Mouse (Mus musculus): ENCODE results near the gene Tmem178b.

Gene Tmem178b

DNA sequence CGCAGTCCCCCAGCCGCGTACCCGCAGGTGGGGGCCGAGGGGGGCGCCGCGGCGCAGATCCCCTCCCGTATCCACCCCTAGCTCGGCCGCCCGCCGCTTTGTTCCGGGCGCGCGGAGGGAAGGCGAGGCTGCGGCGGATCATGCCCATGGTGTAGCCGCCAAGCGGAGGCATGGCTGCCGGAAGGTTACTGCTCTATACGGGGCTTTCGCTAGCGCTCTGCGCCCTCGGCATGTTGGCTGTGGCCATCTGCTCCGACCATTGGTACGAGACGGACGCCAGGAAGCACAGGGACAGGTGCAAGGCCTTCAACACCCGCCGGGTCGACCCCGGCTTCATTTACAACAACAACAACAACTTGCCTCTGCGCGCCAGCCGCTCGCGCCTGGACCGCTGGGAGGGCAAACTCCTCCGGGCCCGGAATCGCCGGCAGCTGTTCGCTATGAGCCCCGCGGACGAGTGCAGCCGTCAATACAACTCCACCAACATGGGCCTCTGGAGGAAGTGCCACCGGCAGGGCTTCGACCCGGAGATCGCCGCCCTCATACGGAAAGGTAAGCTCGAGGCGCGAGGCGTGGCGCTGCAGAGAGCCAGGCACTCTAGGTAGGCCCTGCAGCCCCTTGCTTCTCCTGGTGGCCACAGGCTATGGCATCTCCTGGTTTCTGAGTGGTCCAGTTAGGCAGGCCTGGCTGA is at the start of gene Tmem178b:
TSS of gene Tmem178b (plus strand) at position 371 of the 691 bp plus-strand sequence.
- DNase-seq = peak; percentile 72 to 78

DNA sequence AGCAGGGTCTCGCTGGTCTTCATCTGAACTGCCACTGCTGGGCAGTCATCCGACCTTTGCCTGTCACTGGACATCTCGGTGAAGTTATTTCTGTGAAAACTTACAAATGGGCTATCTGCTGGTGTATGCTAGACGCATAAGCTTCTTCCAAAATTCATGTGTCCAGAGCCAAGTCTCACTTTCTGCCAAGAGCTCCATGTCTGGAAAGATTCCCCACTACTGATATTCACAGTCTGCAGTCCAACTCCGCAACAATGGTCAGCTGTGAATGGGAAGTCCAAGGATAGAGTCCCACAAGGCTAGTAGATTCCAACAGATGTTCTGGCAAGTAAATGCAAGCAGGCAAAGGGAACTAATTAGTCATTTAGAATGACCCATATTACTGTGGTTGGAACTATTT is 44.3 kb upstream of the Tmem178b start:
- peak in 1 of 2 experiments; percentile 15 for DNase-seq

DNA sequence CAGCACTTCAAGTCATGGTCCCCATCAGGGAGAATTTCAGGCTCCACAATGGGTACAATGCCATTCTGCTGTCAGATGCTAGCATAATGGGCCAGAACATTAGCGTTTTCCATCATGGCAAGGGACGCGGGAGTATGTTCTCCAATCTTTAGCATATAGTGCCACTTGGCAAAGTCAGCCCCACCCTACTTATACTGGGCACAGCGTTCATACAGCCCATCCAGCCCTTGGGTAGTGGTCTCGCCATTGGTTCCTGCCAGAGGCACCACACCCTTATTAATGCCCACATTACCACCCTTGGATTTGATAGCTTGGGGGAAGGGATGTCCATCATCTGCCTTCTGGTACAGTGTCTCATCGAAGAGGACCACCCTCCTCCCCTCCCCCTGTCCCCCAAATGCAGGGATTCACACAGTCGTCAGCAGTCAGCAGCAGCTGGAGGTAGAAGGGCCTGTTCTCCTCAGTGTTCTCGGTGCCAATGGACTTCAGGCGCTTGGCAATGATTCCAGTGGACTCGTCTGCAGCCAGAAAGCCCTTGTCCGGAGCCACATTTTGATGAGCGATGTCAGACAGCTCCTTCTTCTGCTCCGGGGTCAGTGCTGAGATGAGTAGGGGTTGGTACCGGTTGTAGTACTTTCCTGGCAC is 29.3 kb upstream of the Tmem178b start:
- peak; percentile 22 to 25 for DNase-seq

DNA sequence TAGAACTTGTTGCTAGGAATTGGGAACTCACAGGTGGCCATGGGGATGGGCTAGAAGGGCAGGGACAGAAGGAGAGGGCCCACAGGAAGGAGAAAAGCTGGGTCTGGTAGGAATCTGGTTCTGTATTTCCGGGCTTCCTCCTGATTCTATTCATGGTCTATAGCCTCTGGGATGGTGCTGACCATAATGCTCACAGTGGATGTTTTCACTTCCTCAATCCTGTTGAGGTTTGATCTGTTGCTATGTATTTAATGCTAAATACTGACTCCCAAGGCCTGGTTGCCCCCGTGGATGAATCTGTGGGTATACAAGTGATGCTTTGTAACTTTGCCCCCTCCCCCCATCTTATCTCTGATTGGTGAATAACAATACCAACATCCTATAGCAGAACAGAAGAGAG is 25.5 kb upstream of the Tmem178b start:
- DNase-seq = no peak

DNA sequence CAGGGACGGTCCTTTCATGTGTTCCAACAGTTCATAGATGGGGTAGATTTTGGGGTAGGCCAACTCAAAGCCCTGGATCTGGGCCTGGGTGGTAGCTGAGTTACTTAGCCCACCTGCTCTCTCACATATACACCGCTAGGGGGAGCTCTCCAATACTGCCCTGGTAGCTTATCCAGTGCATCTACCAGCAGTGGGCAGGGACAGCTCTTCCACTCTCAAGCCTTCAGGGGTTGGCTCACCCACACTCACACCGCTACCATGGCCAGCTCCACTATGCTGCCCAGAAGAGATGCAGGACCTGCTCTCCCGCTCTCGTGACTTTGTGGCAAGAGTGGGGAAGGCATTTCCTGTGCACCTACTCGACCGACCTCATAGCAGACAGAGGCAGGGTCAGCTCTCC is 24.3 kb upstream of the Tmem178b start:
- peak in 1 of 2 experiments; percentile 5 for DNase-seq

DNA sequence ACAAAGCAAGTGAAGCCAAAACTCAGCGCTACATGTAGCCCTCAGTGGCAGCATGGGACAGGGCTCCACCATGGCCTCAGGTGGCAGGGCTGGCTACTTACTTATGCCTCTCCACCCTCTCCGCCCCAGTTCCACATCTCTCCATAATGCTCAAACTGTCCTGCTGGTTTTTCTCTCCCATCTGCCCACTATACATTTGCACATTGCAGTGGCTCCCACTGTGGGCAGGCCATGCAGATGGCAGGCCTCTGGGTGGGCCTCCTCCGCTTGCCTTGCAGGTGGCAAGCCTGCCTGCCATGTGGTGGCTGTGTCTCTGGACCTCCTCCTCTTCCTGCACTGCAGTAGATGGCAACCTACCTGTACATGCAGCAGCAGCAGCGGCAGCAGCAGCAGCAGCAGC is 23.4 kb upstream of the Tmem178b start:
- no peak for DNase-seq

DNA sequence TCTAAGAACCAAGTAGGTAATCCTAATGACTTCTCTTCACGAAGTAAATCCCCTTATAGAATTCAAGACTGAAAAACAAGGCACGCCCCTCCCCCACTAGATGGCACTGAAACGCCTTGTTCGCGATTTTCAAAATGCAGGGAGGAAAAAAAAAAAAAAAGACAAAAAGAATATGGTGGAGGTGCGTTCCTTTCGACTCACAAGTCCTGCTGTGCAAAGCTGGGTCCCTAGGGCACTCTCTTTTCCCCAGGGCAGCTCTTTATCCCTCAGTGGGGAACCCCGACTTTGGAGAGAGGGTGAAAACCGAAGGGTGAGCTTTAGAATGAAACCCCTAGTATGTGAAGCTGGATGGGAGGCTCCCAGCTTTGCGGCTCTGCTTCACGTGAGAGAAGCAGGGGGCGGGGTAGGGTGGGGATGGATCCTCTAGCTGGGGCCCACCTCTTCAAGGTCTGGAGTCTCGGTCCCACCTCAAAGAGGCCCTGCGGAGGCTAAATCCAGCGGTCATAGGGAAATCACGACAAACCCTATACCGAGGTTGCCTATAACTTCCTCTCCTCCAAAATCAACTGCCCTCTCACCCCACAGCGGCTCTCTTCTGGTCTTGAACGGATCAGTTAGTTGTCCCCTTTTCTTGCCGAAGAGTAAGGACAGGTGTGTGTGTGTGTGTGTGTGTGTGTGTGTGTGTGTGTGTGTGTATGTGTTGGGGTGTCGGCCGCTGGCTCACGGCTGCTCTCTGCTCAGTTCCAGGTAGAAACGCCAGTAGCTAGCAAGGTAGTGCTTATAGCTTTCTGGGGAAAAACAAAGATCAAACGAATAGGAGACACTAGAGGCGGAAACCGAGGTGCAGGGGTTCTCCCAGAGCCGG is 2.6 kb upstream of the Tmem178b start:
- DNase-seq = peak; percentile 90 to 92

DNA sequence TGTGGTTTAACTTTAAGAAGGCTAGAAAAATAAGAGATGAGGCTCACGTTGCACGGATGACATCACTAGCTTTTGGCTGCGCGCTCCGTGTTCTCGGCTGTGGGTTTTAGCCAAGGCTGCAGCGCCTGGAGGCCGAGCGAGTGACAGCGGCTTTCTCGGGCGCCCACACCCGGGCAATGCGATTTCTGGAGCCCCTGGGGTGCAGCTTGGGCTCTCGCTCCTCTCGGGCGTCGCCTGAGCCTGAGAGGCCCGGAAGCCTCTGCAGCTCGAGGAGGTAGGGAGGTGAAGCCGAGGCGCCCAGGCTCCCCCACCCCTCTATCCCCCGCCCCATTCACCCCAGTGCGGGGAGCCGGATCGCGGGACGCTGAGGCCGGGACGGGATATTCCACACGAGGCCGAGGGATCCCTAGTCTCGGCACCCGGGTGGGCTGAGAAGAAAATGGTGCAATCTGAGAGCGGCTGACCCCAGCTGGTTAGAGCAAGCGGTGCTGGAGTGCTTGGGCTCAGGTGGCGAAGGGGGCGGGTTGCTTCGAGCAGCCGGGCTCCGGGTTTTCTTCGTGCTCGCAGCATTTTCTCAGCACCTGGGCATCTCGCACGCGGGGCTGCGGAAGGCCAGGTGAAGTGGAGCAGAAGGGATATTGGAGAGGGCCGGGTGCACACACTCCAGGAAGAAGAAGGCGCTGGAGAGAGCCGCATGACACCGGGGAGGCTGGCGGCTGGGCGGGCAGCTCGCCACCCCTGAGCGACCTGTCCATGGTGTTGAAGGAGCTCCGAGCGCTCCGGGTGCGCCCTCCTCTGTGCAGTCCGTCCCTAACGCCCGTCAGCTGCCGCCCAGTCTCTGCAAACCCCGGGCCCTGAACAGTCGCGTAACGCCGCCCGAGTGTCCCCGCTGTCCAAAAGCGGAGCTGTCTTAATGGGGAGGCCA is 1.4 kb upstream of the Tmem178b start:
- peak; percentile 91 to 92 for DNase-seq

DNA sequence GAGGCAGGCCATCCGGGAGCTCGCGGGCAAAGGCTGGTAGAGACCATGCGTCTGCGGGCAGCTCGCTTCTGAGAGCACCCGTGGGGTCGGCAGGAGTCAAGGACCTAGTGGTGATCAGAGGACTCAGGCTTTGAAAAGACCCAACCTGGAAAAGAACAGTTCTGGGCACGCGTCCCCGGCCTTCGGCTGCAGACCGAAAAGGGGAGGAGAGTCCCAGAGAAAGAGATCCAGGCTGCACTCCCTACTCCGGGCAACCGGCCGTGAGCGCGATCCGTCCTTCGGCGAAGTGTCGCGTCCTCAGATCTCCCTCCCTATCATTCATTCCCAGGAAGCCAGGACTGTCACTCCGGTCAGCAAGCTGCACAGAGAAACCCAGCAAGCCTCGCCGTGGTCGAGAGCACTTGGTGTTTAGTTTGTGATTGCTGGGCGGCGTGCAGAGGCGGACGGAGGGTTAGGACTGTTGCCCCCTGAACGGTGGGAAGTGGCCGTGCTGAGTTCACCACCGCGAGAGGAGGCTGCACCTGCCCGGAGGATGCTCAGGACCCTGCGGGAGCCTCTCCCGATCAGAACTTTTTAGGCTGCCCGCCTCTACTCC is 668 bp upstream of the Tmem178b start:
- DNase-seq = peak; percentile 73

DNA sequence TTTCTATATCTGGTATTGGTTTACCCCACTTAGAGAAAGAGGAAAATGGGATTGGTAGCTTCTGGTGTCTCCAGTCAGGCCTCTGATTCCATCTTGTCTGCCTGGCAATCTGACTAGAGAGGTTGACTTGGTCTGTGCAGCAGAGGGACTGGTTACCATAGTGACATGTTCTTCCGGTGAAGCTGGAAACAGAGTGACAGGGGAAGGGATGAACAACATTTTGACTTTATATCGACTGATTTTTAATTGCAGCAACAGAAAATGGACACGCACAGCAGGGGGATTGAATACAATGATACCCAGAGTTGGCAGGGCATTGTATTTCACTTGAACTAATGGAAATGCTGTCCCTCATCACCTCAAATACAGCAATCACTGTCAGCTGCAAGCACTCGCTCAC is 2.1 kb downstream of the Tmem178b start:
- DNase-seq = peak; percentile 43 to 53

DNA sequence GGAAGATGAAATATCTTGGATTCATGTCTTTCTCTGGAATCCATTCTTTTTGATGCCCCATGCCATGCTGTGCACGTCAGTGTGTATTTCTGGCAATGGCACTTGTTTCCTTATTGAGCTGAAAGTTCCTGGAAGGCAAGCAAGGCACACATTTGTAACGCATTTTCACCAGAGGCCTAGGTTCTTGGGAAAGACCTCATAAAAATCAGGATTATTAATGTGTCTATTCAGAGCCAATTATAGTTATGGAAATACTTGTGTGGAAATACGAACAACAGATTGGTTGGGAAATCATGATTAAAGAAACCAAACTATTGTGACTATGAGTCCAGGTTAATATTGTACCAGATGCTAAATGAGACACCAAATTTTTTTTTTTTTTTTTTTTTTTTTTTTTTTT is 3.4 kb downstream of the Tmem178b start:
- DNase-seq = peak in 1 of 2 experiments; percentile 24

DNA sequence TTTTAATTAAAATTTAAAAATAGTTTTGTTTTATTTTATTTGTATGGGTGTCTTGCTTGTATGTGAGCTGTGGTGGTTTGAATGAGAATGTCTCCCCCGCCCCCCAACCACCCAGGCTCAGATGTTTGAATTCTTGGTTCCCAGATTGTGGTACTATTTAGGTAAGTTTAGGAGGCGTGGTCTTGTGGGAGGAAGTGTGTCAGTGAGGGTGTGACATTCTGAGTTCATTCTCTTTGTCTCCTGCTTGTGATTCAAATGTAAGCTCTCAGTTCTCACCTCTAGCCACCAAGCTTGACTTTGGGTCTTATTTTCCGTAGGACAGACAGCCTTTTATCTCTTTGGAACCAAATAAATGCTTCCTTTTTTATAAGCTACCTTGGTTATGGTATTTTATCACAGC is 17.7 kb downstream of the Tmem178b start:
- no peak for DNase-seq

DNA sequence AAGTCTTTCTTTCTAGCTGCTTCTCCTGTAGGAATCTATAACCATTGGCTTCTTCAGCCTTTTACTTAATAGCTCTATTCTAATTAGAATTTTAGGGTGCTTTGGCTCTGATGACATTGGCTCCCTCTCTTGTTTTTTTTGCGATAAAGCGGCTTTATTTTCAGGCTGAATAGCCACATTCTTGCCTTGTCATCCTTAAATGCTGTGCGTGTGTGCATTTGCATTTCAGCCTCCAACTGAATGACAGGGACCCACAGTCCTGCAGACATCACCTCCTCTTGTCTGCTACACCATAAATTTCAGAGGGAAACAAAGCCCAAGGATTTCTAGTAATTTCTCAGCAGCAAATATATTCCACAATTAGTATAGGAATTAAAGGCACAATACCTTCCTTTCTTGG is 23.4 kb downstream of the Tmem178b start:
- no peak for DNase-seq

DNA sequence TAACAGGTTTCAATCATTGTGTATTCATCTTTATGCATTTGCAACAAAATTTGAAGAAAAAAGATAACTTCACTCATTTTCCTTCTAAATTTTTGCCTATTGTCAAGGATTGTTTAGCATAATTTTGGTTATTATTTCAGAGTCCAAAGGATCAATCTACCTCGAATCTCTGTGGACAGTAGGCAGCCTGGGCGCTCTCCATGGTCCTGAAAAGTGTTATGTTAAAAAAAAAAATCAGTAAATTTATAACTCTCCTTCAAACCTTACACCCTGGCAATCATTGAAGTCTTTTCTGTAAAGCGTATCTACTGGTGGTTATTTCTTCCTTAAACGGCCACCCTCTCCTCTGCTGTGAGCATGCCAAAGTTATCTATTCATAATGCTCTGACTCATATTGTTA is 26.2 kb downstream of the Tmem178b start:
- no peak for DNase-seq

DNA sequence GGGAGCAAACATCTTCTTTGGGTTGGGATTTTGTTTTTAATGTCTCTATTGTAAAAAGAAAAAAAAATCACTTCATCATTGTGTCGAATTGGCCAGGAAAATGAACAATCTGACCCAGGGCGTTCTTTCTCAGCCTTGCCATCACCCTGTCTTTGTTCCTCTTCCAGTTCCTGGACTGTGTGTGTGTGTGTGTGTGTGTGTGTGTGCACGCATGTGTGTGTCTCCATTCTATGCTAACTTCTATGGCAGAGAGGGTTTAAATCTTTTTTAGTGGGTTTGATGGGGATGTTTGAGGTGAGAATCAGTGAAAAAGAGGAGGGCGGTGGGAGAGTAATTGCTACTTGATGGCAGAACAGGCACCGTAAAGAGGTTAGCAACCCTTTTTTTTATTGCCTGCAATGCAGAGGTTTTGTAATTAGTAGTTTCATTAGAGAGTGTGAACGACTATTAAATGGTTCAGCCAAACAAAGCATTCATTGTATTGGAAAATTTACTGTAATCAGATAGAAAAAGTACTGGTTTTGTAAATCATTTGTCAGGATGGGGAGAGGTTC is 30.2 kb downstream of the Tmem178b start:
- peak in 1 of 2 experiments; percentile 20 for DNase-seq

DNA sequence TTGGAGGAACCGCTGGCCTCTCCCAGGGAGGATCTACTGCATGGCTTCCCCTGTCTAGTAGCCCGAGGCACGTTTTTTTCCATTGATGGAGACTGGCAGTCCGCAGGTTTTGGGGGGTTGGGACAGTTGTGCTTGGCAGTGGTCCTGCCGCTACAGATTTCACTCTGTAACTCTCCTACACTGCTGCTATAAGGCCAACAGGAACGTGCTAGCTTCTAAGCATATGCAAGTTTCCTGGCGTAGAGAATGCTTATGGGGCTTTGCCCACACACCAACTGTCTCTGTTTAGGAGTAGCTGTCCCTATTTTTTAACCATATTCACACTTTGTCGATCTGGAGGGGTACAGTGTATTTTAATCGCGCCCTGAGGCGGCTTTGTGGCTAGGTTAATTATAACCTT is 30.8 kb downstream of the Tmem178b start:
- DNase-seq = no peak

DNA sequence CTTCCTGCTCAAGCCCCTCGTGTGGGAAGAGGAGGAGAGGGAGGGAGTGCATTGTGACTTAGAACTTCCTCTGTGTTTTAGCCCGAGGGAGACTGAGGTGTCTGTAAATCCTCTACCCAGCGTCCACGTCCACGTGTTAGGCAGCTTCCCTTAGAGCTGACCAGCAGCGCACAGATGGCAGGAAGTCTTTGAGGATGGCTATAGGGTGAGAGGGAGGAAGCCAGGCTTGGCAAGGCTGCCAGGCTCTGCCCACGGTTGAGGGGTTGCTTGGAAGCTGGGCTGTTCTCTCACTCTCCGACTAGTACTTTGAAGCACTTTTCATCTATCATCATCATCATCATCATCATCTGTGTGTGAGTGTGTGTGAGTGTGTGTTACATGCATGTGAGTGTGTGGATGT is 41.9 kb downstream of the Tmem178b start:
- DNase-seq = peak; percentile 20 to 26

DNA sequence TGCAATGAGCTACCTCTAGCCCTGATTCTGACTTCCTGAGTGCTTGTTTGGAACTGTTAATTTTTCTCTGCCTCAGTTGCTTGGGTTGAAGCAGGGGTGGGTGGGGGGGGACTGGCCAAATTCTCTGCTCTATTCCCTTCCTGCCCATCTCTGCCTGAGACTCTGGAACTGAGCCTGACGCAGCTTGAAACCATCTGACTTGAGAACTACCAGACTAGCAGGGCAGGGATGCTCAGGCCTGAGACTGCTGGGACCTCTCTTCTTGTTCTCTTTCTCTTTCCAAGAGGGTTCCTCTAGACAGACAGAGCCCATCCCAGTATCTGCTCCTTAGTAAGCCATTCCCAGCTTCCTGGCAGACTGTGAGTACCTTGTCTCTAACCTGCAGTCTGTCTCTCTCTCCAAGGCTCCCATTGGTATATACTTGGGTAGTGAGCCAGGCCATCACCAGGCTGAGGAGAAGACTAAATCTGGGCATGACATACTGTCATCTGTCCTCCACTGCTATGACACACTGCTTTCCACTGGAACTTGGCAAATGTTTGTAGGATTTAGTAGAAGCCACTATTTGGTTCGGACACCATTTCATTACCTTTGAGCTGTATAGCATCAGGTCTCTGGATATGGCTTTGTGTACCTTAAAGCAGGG is 42.7 kb downstream of the Tmem178b start:
- peak; percentile 35 to 49 for DNase-seq

DNA sequence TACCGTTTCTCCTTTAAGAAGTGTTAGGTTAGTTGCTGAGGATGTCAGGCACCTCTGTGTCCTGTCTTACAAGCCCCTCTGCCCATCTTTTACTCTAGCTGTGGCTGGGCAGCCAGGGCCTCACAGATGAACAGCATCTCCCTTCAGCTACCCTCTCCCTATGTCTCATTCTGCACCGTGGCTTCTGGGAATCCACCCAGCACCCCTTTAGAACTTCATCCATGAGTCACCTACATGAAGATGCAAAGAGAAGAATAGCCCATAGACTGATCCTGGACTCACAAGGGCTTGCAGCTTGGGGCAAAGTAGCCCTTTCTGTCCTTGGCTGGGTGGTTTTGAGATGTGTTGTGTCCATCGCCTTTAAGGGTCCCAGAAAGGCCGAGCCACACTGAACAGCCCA is 43.4 kb downstream of the Tmem178b start:
- DNase-seq = no peak

DNA sequence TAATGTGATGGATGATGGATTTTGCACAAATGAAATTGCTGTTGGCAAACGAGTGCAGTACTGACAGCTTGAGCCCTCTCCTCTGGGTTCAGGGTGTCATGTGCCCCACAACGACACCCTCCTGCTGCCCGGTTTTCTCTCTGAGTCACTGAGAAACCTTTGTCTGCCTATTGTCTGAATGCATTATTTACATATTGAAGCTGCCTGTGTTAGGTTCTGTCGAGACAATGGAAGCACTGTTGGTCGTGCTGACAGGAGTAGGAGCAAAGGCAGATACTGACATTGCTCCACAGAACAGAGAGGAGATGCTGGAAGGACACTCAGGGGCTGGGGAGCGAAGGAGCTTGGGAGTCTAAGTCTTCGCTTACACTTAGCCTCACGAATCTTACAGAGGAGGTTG is 44.2 kb downstream of the Tmem178b start:
- no peak for DNase-seq

DNA sequence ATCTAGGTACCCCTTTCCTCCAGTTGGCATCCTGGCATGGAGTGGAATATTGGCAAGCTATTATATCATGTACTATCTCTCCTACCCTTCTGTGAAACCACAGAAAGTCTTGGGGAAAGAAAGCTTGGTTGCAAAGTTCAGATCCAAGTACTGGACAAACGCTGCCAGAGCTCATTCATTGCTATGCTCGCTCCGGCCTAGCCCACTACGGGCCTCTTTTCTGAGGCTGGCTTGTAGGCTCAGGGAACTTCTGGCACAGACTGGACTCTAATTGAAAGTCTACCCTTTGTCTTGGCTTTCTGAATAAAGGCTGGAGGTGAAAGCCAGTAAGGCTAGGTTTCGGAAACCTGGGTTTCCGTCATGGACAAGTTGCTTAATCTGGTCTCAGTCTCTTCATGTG is 44.7 kb downstream of the Tmem178b start:
- no peak for DNase-seq

Data from cerebellum, postnatal 14 days (tissue).